Mouse (Mus musculus) MEL (cell line): ENCODE results near the gene Trim39. TPM values are rescaled to one million over a fixed set of nuclear protein-coding genes. Genes with fewer than 3 reads are reported as not detected.

Experiments
- DNase-seq: peaks from one replicate; pipeline ENCODE4 v3.0.0; 2011; ENCODE audit warnings: low read depth, low spot score
- H3K27ac ChIP-seq: 2 replicates; pipeline ENCODE4 v1.5.1; 2012; ENCODE audit warnings: low read depth, mild to moderate bottlenecking, control low read depth, low read length, moderate library complexity; ENCODE audit not compliant: control insufficient read depth
- H3K27me3 ChIP-seq, 2 experiments: fragments of 150-350 bp in 1 of 2; sonication (generic) in 1 of 2; 2 replicates each; pipeline ENCODE4 v1.6.1; 2012; ENCODE audit warnings: low read length in 2 of 2, mild to moderate bottlenecking in 2 of 2, improper control_type of control experiment in 1 of 2, moderate library complexity in 1 of 2; ENCODE audit not compliant: insufficient read depth in 2 of 2, control insufficient read depth in 1 of 2
- H3K36me3 ChIP-seq, 2 experiments: 2 replicates each; pipeline ENCODE4 v1.6.1; 2012 to 2014; ENCODE audit warnings: low read length in 2 of 2, improper control_type of control experiment in 1 of 2, inconsistent platforms in 1 of 2, mild to moderate bottlenecking in 1 of 2; ENCODE audit not compliant: insufficient read depth in 2 of 2, control insufficient read depth in 1 of 2
- H3K4me1 ChIP-seq, 2 experiments: fragments of 150-350 bp in 1 of 2; sonication (generic) in 1 of 2; 2 replicates each; pipeline ENCODE4 v1.6.1; 2012; ENCODE audit warnings: low read length in 2 of 2, improper control_type of control experiment in 1 of 2, mild to moderate bottlenecking in 1 of 2; ENCODE audit not compliant: insufficient read depth in 2 of 2, control insufficient read depth in 1 of 2
- H3K4me3 ChIP-seq, 2 experiments: fragments of 150-350 bp in 1 of 2; sonication (generic) in 1 of 2; 2 replicates each; pipeline ENCODE4 v1.5.1; 2012; ENCODE audit warnings: low read depth in 2 of 2, low read length in 2 of 2, mild to moderate bottlenecking in 2 of 2, moderate library complexity in 2 of 2, control low read depth in 1 of 2, improper control_type of control experiment in 1 of 2; ENCODE audit not compliant: control insufficient read depth in 1 of 2, insufficient read depth in 1 of 2
- H3K79me2 ChIP-seq: 2 replicates; pipeline ENCODE4 v1.6.1; 2012; ENCODE audit warnings: mild to moderate bottlenecking, low read length, moderate library complexity; ENCODE audit not compliant: control insufficient read depth, poor library complexity, insufficient read depth
- H3K9ac ChIP-seq: 2 replicates; pipeline ENCODE4 v1.6.1; 2012; ENCODE audit warnings: low read depth, mild to moderate bottlenecking, control low read depth, low read length, moderate library complexity; ENCODE audit not compliant: control insufficient read depth, poor library complexity, severe bottlenecking
- H3K9me3 ChIP-seq: fragments of 150-350 bp; sonication (generic); replicated peaks from 2 replicates; pipeline ENCODE4 v1.6.1; 2012; ENCODE audit warnings: mild to moderate bottlenecking, low read length, improper control_type of control experiment, moderate library complexity; ENCODE audit not compliant: insufficient read depth
- BHLHE40 ChIP-seq: IDR thresholded peaks from 2 replicates; pipeline ENCODE4 v1.6.1; 2012; ENCODE audit warnings: low read depth, mild to moderate bottlenecking, inconsistent platforms, low read length, improper control_type of control experiment, borderline replicate concordance
- CHD1 ChIP-seq: IDR thresholded peaks from 2 replicates; pipeline ENCODE4 v1.6.1; 2012; ENCODE audit warnings: low read depth, mild to moderate bottlenecking, inconsistent platforms, low read length, improper control_type of control experiment
- CHD2 ChIP-seq: IDR thresholded peaks from 2 replicates; pipeline ENCODE4 v1.6.1; 2011; ENCODE audit warnings: low read length, improper control_type of control experiment
- CTCF ChIP-seq, 3 experiments: IDR thresholded peaks in 2 of 3; conservative IDR thresholded peaks in 1 of 3; 2 replicates each; pipeline ENCODE4 v1.5.1; 2011 to 2012; ENCODE audit warnings: low read length in 3 of 3, low read depth in 2 of 3, mild to moderate bottlenecking in 2 of 3, improper control_type of control experiment in 1 of 3, inconsistent platforms in 1 of 3, mixed read lengths in 1 of 3, moderate library complexity in 1 of 3; ENCODE audit not compliant: control insufficient read depth in 1 of 3, insufficient read depth in 1 of 3, poor library complexity in 1 of 3, severe bottlenecking in 1 of 3
- E2F4 ChIP-seq: IDR thresholded peaks from 2 replicates; pipeline ENCODE4 v1.6.1; 2011; ENCODE audit warnings: low read depth, low read length, improper control_type of control experiment, borderline replicate concordance
- ELF1 ChIP-seq: IDR thresholded peaks from 2 replicates; pipeline ENCODE4 v1.6.1; 2014; ENCODE audit warnings: low read depth, mild to moderate bottlenecking, inconsistent platforms, low read length, improper control_type of control experiment, moderate library complexity
- EP300 ChIP-seq, 2 experiments: IDR thresholded peaks; 2 replicates each; pipeline ENCODE4 v1.6.1; 2011; ENCODE audit warnings: improper control_type of control experiment in 2 of 2, low read length in 2 of 2, low read depth in 1 of 2, mild to moderate bottlenecking in 1 of 2
- ETS1 ChIP-seq: IDR thresholded peaks from 2 replicates; pipeline ENCODE4 v1.6.1; 2012; ENCODE audit warnings: low read depth, mild to moderate bottlenecking, inconsistent platforms, low read length, improper control_type of control experiment, moderate library complexity
- GATA1 ChIP-seq: IDR thresholded peaks from 2 replicates; pipeline ENCODE4 v1.6.1; 2011; ENCODE audit warnings: low read depth, low read length, improper control_type of control experiment
- HCFC1 ChIP-seq: IDR thresholded peaks from 2 replicates; pipeline ENCODE4 v1.6.1; 2012; ENCODE audit warnings: low read depth, mild to moderate bottlenecking, inconsistent platforms, low read length, improper control_type of control experiment, moderate library complexity
- MAFK ChIP-seq: IDR thresholded peaks from 2 replicates; pipeline ENCODE4 v1.6.1; 2011; ENCODE audit warnings: low read depth, mild to moderate bottlenecking, low read length, improper control_type of control experiment, borderline replicate concordance
- MAX ChIP-seq: IDR thresholded peaks from 2 replicates; pipeline ENCODE4 v1.6.1; 2011; ENCODE audit warnings: low read length, improper control_type of control experiment
- MEF2A ChIP-seq: IDR thresholded peaks from 2 replicates; pipeline ENCODE4 v1.6.1; 2014; ENCODE audit warnings: low read depth, mild to moderate bottlenecking, inconsistent platforms, low read length, improper control_type of control experiment; ENCODE audit not compliant: poor library complexity, insufficient replicate concordance, severe bottlenecking; ENCODE audit errors: extremely low read depth
- MYB ChIP-seq: IDR thresholded peaks from 2 replicates; pipeline ENCODE4 v1.6.1; 2011; ENCODE audit warnings: mild to moderate bottlenecking, low read depth, low read length, improper control_type of control experiment
- NELFE ChIP-seq: IDR thresholded peaks from 2 replicates; pipeline ENCODE4 v1.6.1; 2011; ENCODE audit warnings: low read depth, low read length, improper control_type of control experiment
- NRF1 ChIP-seq: IDR thresholded peaks from 2 replicates; pipeline ENCODE4 v1.6.1; 2014; ENCODE audit warnings: low read depth, mild to moderate bottlenecking, inconsistent platforms, low read length, improper control_type of control experiment, moderate library complexity; ENCODE audit not compliant: poor library complexity, insufficient read depth, severe bottlenecking
- TBP ChIP-seq: IDR thresholded peaks from 2 replicates; pipeline ENCODE4 v1.8.0; 2011; ENCODE audit warnings: low read depth, low read length, improper control_type of control experiment
- UBTF ChIP-seq: IDR thresholded peaks from 2 replicates; pipeline ENCODE4 v1.6.1; 2012; ENCODE audit warnings: low read depth, mild to moderate bottlenecking, inconsistent platforms, low read length, improper control_type of control experiment, moderate library complexity, borderline replicate concordance; ENCODE audit not compliant: insufficient read depth
- ZKSCAN1 ChIP-seq: IDR thresholded peaks from 2 replicates; pipeline ENCODE4 v1.6.1; 2012; ENCODE audit warnings: low read depth, mild to moderate bottlenecking, inconsistent platforms, low read length, improper control_type of control experiment, moderate library complexity
- ZMIZ1 ChIP-seq: IDR thresholded peaks from 2 replicates; pipeline ENCODE4 v1.6.1; 2012; ENCODE audit warnings: low read depth, mild to moderate bottlenecking, inconsistent platforms, low read length, improper control_type of control experiment, moderate library complexity
- ZNF384 ChIP-seq: IDR thresholded peaks from 2 replicates; pipeline ENCODE4 v1.6.1; 2012; ENCODE audit warnings: low read depth, mild to moderate bottlenecking, inconsistent platforms, low read length, improper control_type of control experiment
- polyA plus RNA-seq, 2 experiments: library from polyadenylated mRNA; stranded (reverse) in 1 of 2; unstranded in 1 of 2; fragments of >175 nt in 1 of 2; fragments of >200 nt in 1 of 2; gene quantifications; 2 replicates each; pipeline versions ENCODE4 v1.2.1 to v1.2.4; 2012; ENCODE audit warnings: low replicate concordance in 2 of 2, low read depth in 1 of 2; ENCODE audit not compliant: insufficient read length in 2 of 2, insufficient read depth in 1 of 2, missing spikeins in 1 of 2
- total RNA-seq: library from RNA; depleted of rRNA; stranded (reverse); fragments of 300-350 nt; gene quantifications from 2 replicates; pipeline ENCODE4 v1.2.3, GENCODE M21; 2012

Gene Trim39
- total and polyA plus RNA-seq, 3 experiments, result 13.5 to 16.0 TPM; not detected in 1

DNA sequence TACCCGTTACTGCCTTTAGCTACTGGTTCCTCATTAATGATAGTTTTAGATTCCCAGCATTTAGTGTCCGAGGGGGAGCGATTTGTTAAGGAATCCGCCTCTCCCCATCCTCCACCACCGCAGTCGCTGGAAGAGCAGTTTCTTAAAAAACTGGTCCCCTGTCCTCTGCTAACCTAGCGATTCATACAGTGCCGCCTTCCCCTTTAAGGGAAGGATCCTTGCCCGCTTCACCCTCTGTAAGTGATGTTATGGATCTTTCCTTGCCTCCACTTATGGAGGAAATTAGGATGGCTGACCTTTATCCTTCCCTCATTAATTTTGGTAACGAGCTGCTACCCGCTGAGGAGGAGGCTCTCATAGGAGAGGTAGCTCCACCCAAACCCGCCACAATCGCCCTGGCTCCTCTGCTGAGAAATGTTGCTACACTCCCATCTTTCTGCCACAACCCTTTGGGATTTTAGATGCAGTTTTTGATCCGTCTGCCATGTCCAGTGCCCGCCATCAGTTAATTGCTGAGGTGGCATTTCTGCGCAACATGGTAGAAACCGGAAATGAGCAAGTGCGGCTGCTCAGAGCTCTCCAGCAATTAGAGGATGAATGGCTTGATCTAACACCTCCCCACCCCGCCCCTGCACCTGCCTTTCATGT, 43.1 kb upstream of the Trim39 start:
- Histone ChIP-seq H3K4me1 (no peaks in the 10 kb centered on the region), H3K9me3 (no peaks in the 10 kb centered on the region), H3K4me3 (no peak overlapping the region), H3K9ac (no peak overlapping the region), H3K36me3 (no peaks in the 10 kb centered on the region), H3K27me3 (peaks cover 0 to 7% of the 10 kb centered on the region in 2 experiments; a peak in 2 of 4 replicates), H3K27ac (no peak overlapping the region), H3K79me2 (no peaks in the 10 kb centered on the region)
- no peak for DNase-seq
- no peak for TF ChIP-seq ZNF384
- TF ChIP-seq CHD1, result no peak
- no peak for TF ChIP-seq E2F4
- TF ChIP-seq ELF1, result no peak
- no peak for TF ChIP-seq ZKSCAN1

DNA sequence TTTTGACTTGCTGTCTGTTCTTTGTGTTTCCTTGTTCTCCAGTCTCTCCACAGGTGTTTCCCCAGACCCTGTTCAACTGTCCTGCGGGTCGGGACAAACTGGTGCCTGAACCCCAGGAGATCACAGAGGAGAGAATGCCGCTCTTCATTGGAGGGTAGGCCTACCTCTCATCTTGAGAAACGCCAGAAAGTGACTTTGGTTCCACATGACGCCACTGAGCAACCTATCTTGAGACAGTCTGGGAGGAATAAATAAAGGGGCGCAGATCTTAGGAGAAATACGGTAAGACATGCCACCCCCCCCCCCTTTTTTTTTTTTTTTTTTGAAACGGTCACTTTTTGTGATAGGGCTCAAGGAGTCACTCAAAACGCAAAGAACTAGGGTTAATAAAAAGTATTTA, 42.5 kb upstream of the Trim39 start:
- Histone ChIP-seq H3K9me3 (no peaks in the 10 kb centered on the region), H3K4me1 (no peaks in the 10 kb centered on the region)
- TF ChIP-seq CHD2 (no peak), MYB (no peak), ZNF384 (0 out of 2 replicates have a peak, but pooled peaks have one; percentile 22), BHLHE40 (no peak), NELFE (no peak), CHD1 (no peak), MAFK (no peak), ZKSCAN1 (no peak)
- TF ChIP-seq, all 39 proteins: peak for 1
- no peaks in the 10 kb centered on the region for H3K79me2 ChIP-seq
- no peak overlapping the region for H3K27ac ChIP-seq
- H3K36me3 ChIP-seq, result no peaks in the 10 kb centered on the region
- H3K27me3 ChIP-seq, result peaks cover 0 to 7% of the 10 kb centered on the region in 2 experiments; a peak in 3 of 4 replicates
- no peak overlapping the region for H3K4me3 ChIP-seq
- DNase-seq, result no peak
- H3K9ac ChIP-seq, result no peak overlapping the region

DNA sequence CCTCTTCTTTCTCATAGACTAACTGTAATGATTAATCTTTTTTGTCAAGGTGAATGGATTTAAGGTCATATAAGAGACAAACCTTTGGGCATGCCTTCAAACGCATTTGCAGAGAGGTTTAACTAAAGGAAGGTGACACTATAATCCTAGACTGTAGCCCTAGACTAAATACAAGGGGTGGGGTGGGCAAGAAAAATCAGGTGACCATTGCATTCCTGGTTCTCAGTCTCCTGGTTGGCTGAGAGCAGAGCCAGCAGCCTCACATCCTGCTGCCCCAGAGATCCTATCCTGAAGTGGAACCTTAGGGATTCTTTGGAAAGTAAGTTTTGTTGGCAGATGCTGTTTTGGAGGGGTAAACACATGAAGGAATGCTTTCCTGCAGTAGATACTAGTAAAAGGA, 37.2 kb upstream of the Trim39 start:
- no peak overlapping the region for H3K9ac ChIP-seq
- H3K27me3 ChIP-seq, result peaks cover 0 to 1% of the 10 kb centered on the region in 2 experiments; a peak in 2 of 4 replicates
- no peaks in the 10 kb centered on the region for H3K79me2 ChIP-seq
- no peak for TF ChIP-seq UBTF
- TF ChIP-seq TBP, result no peak
- no peak for TF ChIP-seq MEF2A
- TF ChIP-seq MAFK, result no peak
- TF ChIP-seq GATA1, result no peak
- no peak for TF ChIP-seq HCFC1
- TF ChIP-seq E2F4, result no peak
- no peak for TF ChIP-seq ETS1
- TF ChIP-seq ZKSCAN1, result no peak
- TF ChIP-seq MAX, result no peak
- TF ChIP-seq NRF1, result no peak
- TF ChIP-seq CTCF (IDR thresholded peaks at IDR 0.05 in 2 of 3, conservative IDR thresholded peaks at IDR 0.05 in 1 of 3; ENCODE audit: control insufficient read depth in 1 of 3, insufficient read depth in 1 of 3, low read depth in 2 of 3, low read length in 3 of 3, poor library complexity in 1 of 3, severe bottlenecking in 1 of 3), result no peak
- TF ChIP-seq CHD2, result no peak
- no peak for TF ChIP-seq EP300 (IDR thresholded peaks at IDR 0.05; ENCODE audit: low read depth in 1 of 2, low read length in 2 of 2)
- no peak for TF ChIP-seq ZMIZ1
- no peaks in the 10 kb centered on the region for H3K4me1 ChIP-seq
- DNase-seq, result no peak
- H3K9me3 ChIP-seq, result no peaks in the 10 kb centered on the region
- H3K4me3 ChIP-seq, result no peak overlapping the region
- H3K36me3 ChIP-seq, result no peaks in the 10 kb centered on the region
- no peak overlapping the region for H3K27ac ChIP-seq
